ENCODE assay signal across 8 mouse cellular contexts in genomic region chr11:36243747-36244490, GRCm38 (mm10).
DNase-seq lines count a peak whose midpoint lies in the region; ATAC-seq and TF ChIP-seq lines count a peak whose summit lies in the region.
"Had no signal": no experiment of that assay in that cellular context is flagged by ENCODE, and none has a peak within 500 bp of the region (broad histone marks: within the 10 kb centered on the region; RNA-seq: fewer than 3 reads in every experiment).

No protein-coding gene starts in this region.

- H3K4me1 ChIP-seq in limb, embryonic 13.5 days: peaks cover 17% of the 10 kb centered on the region
- H3K4me1 ChIP-seq: heart, embryonic 15.5 days had no signal

- peak; percentile 90 for DNase-seq in brain, embryonic 14.5 days (ENCODE audit: low read depth)
- peak; percentile 32 for DNase-seq in cerebellum, adult 9-10 months
- DNase-seq in gastrocnemius, postnatal 25 days: peak; percentile 49
- DNase-seq in right cerebral cortex, postnatal 14 days: peak; percentile 63
- no peak for DNase-seq in kidney, adult 18-20 months
- no peak for DNase-seq in c-Kit-positive CD71-positive TER-119-positive erythroid progenitor cells, embryonic 14.5 days (ENCODE audit: low spot score)

- ATAC-seq in limb, embryonic 13.5 days (ENCODE audit: low FRiP score, low read depth): peak; percentile 28; the same call in 1 of the 2 replicates

- no peaks in the 10 kb centered on the region for H3K36me3 ChIP-seq in limb, embryonic 13.5 days
- H3K36me3 ChIP-seq: heart, embryonic 15.5 days had no signal

- WGBS in limb, embryonic 13.5 days: 46% methylated on average over 18 of the region's 18 CpGs

- H3K4me2 ChIP-seq in limb, embryonic 13.5 days (replicated peaks): peak overlapping the region; percentile 27; the same call in 1 of the 2 replicates
- H3K4me2 ChIP-seq: heart, embryonic 15.5 days had no signal

- H3K27me3 ChIP-seq in limb, embryonic 13.5 days: no peaks in the 10 kb centered on the region
- H3K27me3 ChIP-seq: heart, embryonic 15.5 days had no signal

- no peak for TF ChIP-seq CTCF in brain, embryonic 14.5 days (IDR thresholded peaks at IDR 0.05; ENCODE audit: borderline replicate concordance, extremely low read depth, insufficient read depth, insufficient read length)

- no peak for TF ChIP-seq POLR2A in brain, embryonic 14.5 days (IDR thresholded peaks at IDR 0.05; ENCODE audit: borderline replicate concordance, extremely low read depth, insufficient read depth, insufficient read length, poor library complexity, severe bottlenecking)

- H3K4me3 ChIP-seq in limb, embryonic 13.5 days: no peak overlapping the region
- H3K4me3 ChIP-seq: heart, embryonic 15.5 days had no signal

- H3K9me3 ChIP-seq in limb, embryonic 13.5 days: no peaks in the 10 kb centered on the region
- H3K9me3 ChIP-seq: heart, embryonic 15.5 days had no signal

- H3K9ac ChIP-seq in limb, embryonic 13.5 days: no peak overlapping the region
- H3K9ac ChIP-seq: heart, embryonic 15.5 days had no signal

- H3K27ac ChIP-seq in limb, embryonic 13.5 days: peak overlapping the region; percentile 33; the same call in 1 of the 2 replicates
- H3K27ac ChIP-seq: heart, embryonic 15.5 days had no signal

Comparison
In these comparisons a context has a peak if more than half of its experiments do, and no peak if none do; other contexts are left out.
1. DNase-seq: peak in brain, embryonic 14.5 days (single experiment), cerebellum, adult 9-10 months (single experiment), gastrocnemius, postnatal 25 days (single experiment) and right cerebral cortex, postnatal 14 days (single experiment); none in kidney, adult 18-20 months (single experiment) and c-Kit-positive CD71-positive TER-119-positive erythroid progenitor cells, embryonic 14.5 days (single experiment).